In the genomic region with DNA sequence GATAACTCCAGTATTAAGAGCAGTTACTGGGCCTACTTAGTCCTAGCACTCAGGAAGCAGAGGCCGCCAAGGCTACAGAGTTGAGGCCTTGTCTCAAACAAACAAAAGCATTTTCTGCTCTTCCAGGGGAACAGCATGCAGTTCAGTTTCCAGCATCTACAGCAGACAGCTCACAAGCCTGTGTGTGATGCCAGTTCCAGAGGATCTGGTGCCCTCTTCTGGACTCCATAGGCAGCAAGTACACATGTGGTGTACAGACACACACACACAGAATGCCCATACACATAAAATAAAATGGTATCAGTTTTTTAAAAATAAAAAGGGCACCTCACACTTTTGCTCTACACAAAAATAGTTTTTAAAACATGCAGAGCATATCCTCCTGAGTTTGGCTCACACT, we compare ENCODE assay signal across 17 mouse cellular contexts. TPM values are rescaled to one million over a fixed set of nuclear protein-coding genes. Genes with fewer than 3 reads are reported as not detected.
DNase-seq lines count a peak whose midpoint lies in the region; ATAC-seq and TF ChIP-seq lines count a peak whose summit lies in the region.
"Had no signal": no experiment of that assay in that cellular context is flagged by ENCODE, and none has a peak within 500 bp of the region (broad histone marks: within the 10 kb centered on the region; RNA-seq: fewer than 3 reads in every experiment).

No protein-coding gene starts in this region.

- WGBS in lung, embryonic 14.5 days, result 83% methylated on average over 1 of the region's 1 CpGs

- H3K9me3 ChIP-seq in lung, embryonic 14.5 days (ENCODE audit: low read depth, low read length), result no peaks in the 10 kb centered on the region
- H3K9me3 ChIP-seq in ES-Bruce4 (replicated peaks; ENCODE audit: control insufficient read depth, insufficient read depth, low read length, poor library complexity, severe bottlenecking), result no peaks in the 10 kb centered on the region
- H3K9me3 ChIP-seq: liver, embryonic 15.5 days; midbrain, embryonic 10.5 days; neural tube, embryonic 13.5 days; stomach, embryonic 15.5 days had no signal

- no peak overlapping the region for H3K27ac ChIP-seq in gastrocnemius, adult 2 months
- no peak overlapping the region for H3K27ac ChIP-seq in lung, embryonic 14.5 days (ENCODE audit: low read depth)
- no peak overlapping the region for H3K27ac ChIP-seq in ES-Bruce4 (ENCODE audit: insufficient read depth, low read length)
- H3K27ac ChIP-seq in embryonic fibroblast, embryonic 13.5 days (ENCODE audit: insufficient read depth, low read length), result no peak overlapping the region
- H3K27ac ChIP-seq: hindbrain, embryonic 14.5 days; left cerebral cortex, adult 2 months; liver, embryonic 15.5 days; midbrain, embryonic 10.5 days; neural tube, embryonic 13.5 days; stomach, embryonic 15.5 days had no signal

- no peaks in the 10 kb centered on the region for H3K27me3 ChIP-seq in lung, embryonic 14.5 days (ENCODE audit: insufficient read depth, low read length)
- H3K27me3 ChIP-seq in ES-Bruce4 (ENCODE audit: control insufficient read depth, insufficient read depth, low read length, poor library complexity, severe bottlenecking), result no peaks in the 10 kb centered on the region
- H3K27me3 ChIP-seq: liver, embryonic 15.5 days; neural tube, embryonic 13.5 days; stomach, embryonic 15.5 days had no signal

- no peak for ATAC-seq in lung, embryonic 14.5 days (ENCODE audit: insufficient read depth)

- intact Hi-C loops in gastrocnemius, adult 2 months (cut with DNase I), result no loop called here

- DNase-seq in gastrocnemius, adult 2 months, result no peak
- no peak for DNase-seq in gastrocnemius, postnatal 25 days
- peak; percentile 23 for DNase-seq in lung, embryonic 14.5 days
- no peak for DNase-seq in lung, postnatal 10 days
- no peak for DNase-seq in adrenal gland, postnatal 10 days
- no peak for DNase-seq in urinary bladder, postnatal 10 days (ENCODE audit: low spot score)
- DNase-seq: cerebellum, postnatal 25 days; kidney, postnatal 25 days; right cerebral cortex, postnatal 14 days had no signal

- peak; percentile 20; the same call in 1 of the 2 replicates for TF ChIP-seq CTCF in gastrocnemius, adult 2 months (IDR thresholded peaks at IDR 0.05)
- no peak for TF ChIP-seq CTCF in lung, embryonic 14.5 days (IDR thresholded peaks at IDR 0.05; ENCODE audit: low read depth)
- TF ChIP-seq CTCF in ES-Bruce4 (IDR thresholded peaks at IDR 0.05; ENCODE audit: low read depth, low read length), result peak; percentile 3
- peak; percentile 4; the same call in 1 of the 2 replicates for TF ChIP-seq CTCF in embryonic fibroblast, embryonic 13.5 days (IDR thresholded peaks at IDR 0.05; ENCODE audit: borderline replicate concordance, insufficient read depth, low read length)

- TF ChIP-seq EP300 in ES-Bruce4 (IDR thresholded peaks at IDR 0.05; ENCODE audit: insufficient read depth, low read depth, low read length), result no peak

- H3K4me1 ChIP-seq in lung, embryonic 14.5 days (ENCODE audit: insufficient read depth), result no peaks in the 10 kb centered on the region
- H3K4me1 ChIP-seq in ES-Bruce4 (ENCODE audit: control insufficient read depth, insufficient read depth, low read length), result peaks cover 2% of the 10 kb centered on the region
- no peaks in the 10 kb centered on the region for H3K4me1 ChIP-seq in embryonic fibroblast, embryonic 13.5 days (ENCODE audit: control insufficient read depth, insufficient read depth, low read length)
- H3K4me1 ChIP-seq: liver, embryonic 15.5 days; midbrain, embryonic 10.5 days; neural tube, embryonic 13.5 days; stomach, embryonic 15.5 days had no signal

- H3K4me2 ChIP-seq in lung, embryonic 14.5 days, result no peak overlapping the region
- H3K4me2 ChIP-seq: hindbrain, embryonic 14.5 days; liver, embryonic 15.5 days; neural tube, embryonic 13.5 days; stomach, embryonic 15.5 days had no signal

- H3K4me3 ChIP-seq in gastrocnemius, adult 2 months, result no peak overlapping the region
- no peak overlapping the region for H3K4me3 ChIP-seq in lung, embryonic 14.5 days (ENCODE audit: low read depth, low read length)
- no peak overlapping the region for H3K4me3 ChIP-seq in ES-Bruce4 (ENCODE audit: low read depth, low read length)
- H3K4me3 ChIP-seq in embryonic fibroblast, embryonic 13.5 days (ENCODE audit: insufficient read depth, low read length), result no peak overlapping the region
- H3K4me3 ChIP-seq: left cerebral cortex, adult 2 months; liver, embryonic 15.5 days; midbrain, embryonic 10.5 days; neural tube, embryonic 13.5 days; stomach, embryonic 15.5 days had no signal

- no peak for TF ChIP-seq POLR2A in ES-Bruce4 (IDR thresholded peaks at IDR 0.05; ENCODE audit: insufficient read depth, low read length)
- TF ChIP-seq POLR2A in embryonic fibroblast, embryonic 13.5 days (IDR thresholded peaks at IDR 0.05; ENCODE audit: low read depth, low read length), result no peak

- H3K9ac ChIP-seq in lung, embryonic 14.5 days, result no peak overlapping the region
- H3K9ac ChIP-seq in ES-Bruce4 (ENCODE audit: low read depth, poor library complexity, severe bottlenecking), result no peak overlapping the region
- H3K9ac ChIP-seq: hindbrain, embryonic 14.5 days; liver, embryonic 15.5 days; neural tube, embryonic 13.5 days; stomach, embryonic 15.5 days had no signal

- H3K36me3 ChIP-seq in lung, embryonic 14.5 days (ENCODE audit: insufficient read depth), result peaks cover 66% of the 10 kb centered on the region
- H3K36me3 ChIP-seq in ES-Bruce4 (ENCODE audit: control insufficient read depth, insufficient read depth, low read length, poor library complexity, severe bottlenecking), result peaks cover 80% of the 10 kb centered on the region

RNA-seq across cellular contexts. Expression of a gene that starts 11.4 kb away (rescaled TPM):
- 1 to 10 TPM; 6.1 to 8.6 TPM for total RNA-seq in gastrocnemius, adult 2 months (2021)
- 1 to 10 TPM; 6.4 to 7.8 TPM for total RNA-seq in gastrocnemius, postnatal 25 days (2021)
- polyA plus RNA-seq in lung, embryonic 14.5 days (2014; fragmentation: Nextera tagmentation; extraction: Ambion mirVana), result 19.5 and 25.1 TPM in 2 replicates
- 110 and 119 TPM in 2 replicates for polyA plus RNA-seq in ES-Bruce4 (2011; ENCODE audit: insufficient read depth, insufficient read length, low read depth, missing spikeins)
- 23.2 and 27.9 TPM in 2 replicates for polyA plus RNA-seq in embryonic fibroblast, embryonic 13.5 days (2011; ENCODE audit: insufficient read length, low read depth, missing spikeins)
- 10 to 100 TPM; 20.8 to 28.2 TPM for total RNA-seq in adrenal gland, postnatal 10 days (2021)

RNA-seq across cellular contexts. Expression of a gene that starts 53.0 kb away (rescaled TPM):
- 1 to 10 TPM; 4.3 to 5.0 TPM for total RNA-seq in gastrocnemius, adult 2 months (2021)
- 1 to 10 TPM; 3.8 to 5.1 TPM for total RNA-seq in gastrocnemius, postnatal 25 days (2021)
- polyA plus RNA-seq in lung, embryonic 14.5 days (2014; fragmentation: Nextera tagmentation; extraction: Ambion mirVana), result 54.3 and 62.3 TPM in 2 replicates
- 46.3 and 55.6 TPM in 2 replicates for polyA plus RNA-seq in ES-Bruce4 (2011; ENCODE audit: insufficient read depth, insufficient read length, low read depth, missing spikeins)
- 23.9 and 26.6 TPM in 2 replicates for polyA plus RNA-seq in embryonic fibroblast, embryonic 13.5 days (2011; ENCODE audit: insufficient read length, low read depth, missing spikeins)
- 10 to 100 TPM in 1 of 2 experiments, 1 to 10 TPM in 1; 9.8 to 11.8 TPM for total RNA-seq in adrenal gland, postnatal 10 days (2021)
